Comparison of ENCODE assay signal across 13 mouse cellular contexts in genomic region chrX:161723391-161723808, GRCm38 (mm10). TPM values are rescaled to one million over a fixed set of nuclear protein-coding genes. Genes with fewer than 3 reads are reported as not detected.
DNase-seq lines count a peak whose midpoint lies in the region; ATAC-seq and TF ChIP-seq lines count a peak whose summit lies in the region.
"Had no signal": no experiment of that assay in that cellular context is flagged by ENCODE, and none has a peak within 500 bp of the region (broad histone marks: within the 10 kb centered on the region; RNA-seq: fewer than 3 reads in every experiment).

No protein-coding gene starts in this region.

- WGBS in hindbrain, embryonic 14.5 days = 22% methylated on average over 9 of the region's 9 CpGs
- WGBS in hindbrain, embryonic 12.5 days = 22% methylated on average over 9 of the region's 9 CpGs
- WGBS in stomach, embryonic 16.5 days = 15% methylated on average over 9 of the region's 9 CpGs
- 26% methylated on average over 9 of the region's 9 CpGs for WGBS in stomach, postnatal 0 days

- peak; percentile 21; the same call in 1 of the 2 replicates for ATAC-seq in hindbrain, embryonic 14.5 days (ENCODE audit: low FRiP score)
- no peak for ATAC-seq in hindbrain, embryonic 12.5 days (ENCODE audit: low FRiP score)
- no peak for ATAC-seq in stomach, embryonic 16.5 days (ENCODE audit: insufficient read depth, low FRiP score)
- ATAC-seq in stomach, postnatal 0 days (ENCODE audit: low FRiP score, low TSS enrichment) = no peak

- H3K9ac ChIP-seq in hindbrain, embryonic 14.5 days = peak overlapping the region; percentile 39
- no peak overlapping the region for H3K9ac ChIP-seq in hindbrain, embryonic 12.5 days
- H3K9ac ChIP-seq in stomach, embryonic 16.5 days (ENCODE audit: low read length) = no peak overlapping the region
- H3K9ac ChIP-seq in stomach, postnatal 0 days (ENCODE audit: low read length) = no peak overlapping the region

- no peak overlapping the region for H3K4me3 ChIP-seq in hindbrain, embryonic 14.5 days (replicated peaks; ENCODE audit: low read length)
- no peak overlapping the region for H3K4me3 ChIP-seq in hindbrain, embryonic 12.5 days
- no peak overlapping the region for H3K4me3 ChIP-seq in stomach, embryonic 16.5 days (replicated peaks; ENCODE audit: low read length)
- no peak overlapping the region for H3K4me3 ChIP-seq in stomach, postnatal 0 days (ENCODE audit: low read depth, low read length)
- H3K4me3 ChIP-seq: embryonic facial prominence, embryonic 10.5 days had no signal

- peaks cover 22% of the 10 kb centered on the region for H3K4me1 ChIP-seq in hindbrain, embryonic 14.5 days (replicated peaks; ENCODE audit: control insufficient read depth, insufficient read depth, low read length)
- no peaks in the 10 kb centered on the region; the same call in 1 of the 2 replicates for H3K4me1 ChIP-seq in hindbrain, embryonic 12.5 days
- 0 out of 2 replicates have a peak, but pooled peaks cover 3% of the 10 kb centered on the region for H3K4me1 ChIP-seq in stomach, embryonic 16.5 days (ENCODE audit: control insufficient read depth, insufficient read depth, low read length)
- H3K4me1 ChIP-seq in stomach, postnatal 0 days (replicated peaks; ENCODE audit: control insufficient read depth, insufficient read depth) = no peaks in the 10 kb centered on the region
- H3K4me1 ChIP-seq: embryonic facial prominence, embryonic 10.5 days had no signal

- no peaks in the 10 kb centered on the region for H3K36me3 ChIP-seq in hindbrain, embryonic 14.5 days (replicated peaks; ENCODE audit: control insufficient read depth, insufficient read depth)
- no peaks in the 10 kb centered on the region for H3K36me3 ChIP-seq in hindbrain, embryonic 12.5 days
- no peaks in the 10 kb centered on the region for H3K36me3 ChIP-seq in stomach, embryonic 16.5 days (ENCODE audit: control insufficient read depth, insufficient read depth, low read length)
- H3K36me3 ChIP-seq in stomach, postnatal 0 days (ENCODE audit: control insufficient read depth, insufficient read depth, low read length) = no peaks in the 10 kb centered on the region
- H3K36me3 ChIP-seq: embryonic facial prominence, embryonic 10.5 days had no signal

- no peak for TF ChIP-seq EP300 in stomach, postnatal 0 days (optimal IDR thresholded peaks at IDR 0.05)

- H3K27me3 ChIP-seq in hindbrain, embryonic 14.5 days (ENCODE audit: control insufficient read depth, insufficient read depth, low read length) = peaks cover 37% of the 10 kb centered on the region
- H3K27me3 ChIP-seq in hindbrain, embryonic 12.5 days = peaks cover 60% of the 10 kb centered on the region
- peaks cover 17% of the 10 kb centered on the region for H3K27me3 ChIP-seq in stomach, embryonic 16.5 days (ENCODE audit: control insufficient read depth, insufficient read depth, low read length)
- no peaks in the 10 kb centered on the region for H3K27me3 ChIP-seq in stomach, postnatal 0 days (ENCODE audit: control insufficient read depth, insufficient read depth, low read length)

- peak overlapping the region; percentile 58 for H3K27ac ChIP-seq in hindbrain, embryonic 14.5 days
- no peak overlapping the region for H3K27ac ChIP-seq in hindbrain, embryonic 12.5 days
- H3K27ac ChIP-seq in stomach, embryonic 16.5 days (ENCODE audit: low read length) = peak overlapping the region; percentile 23; the same call in 1 of the 2 replicates
- H3K27ac ChIP-seq in stomach, postnatal 0 days (replicated peaks) = no peak overlapping the region
- H3K27ac ChIP-seq: embryonic facial prominence, embryonic 10.5 days had no signal

- H3K4me2 ChIP-seq in hindbrain, embryonic 14.5 days (replicated peaks) = peak overlapping the region; percentile 40
- no peak overlapping the region; the same call in 1 of the 2 replicates for H3K4me2 ChIP-seq in hindbrain, embryonic 12.5 days (replicated peaks)
- no peak overlapping the region for H3K4me2 ChIP-seq in stomach, embryonic 16.5 days (ENCODE audit: low read depth, low read length)
- no peak overlapping the region for H3K4me2 ChIP-seq in stomach, postnatal 0 days (replicated peaks; ENCODE audit: low read depth)

- no peaks in the 10 kb centered on the region for H3K9me3 ChIP-seq in hindbrain, embryonic 14.5 days (ENCODE audit: control insufficient read depth, low read length)
- no peaks in the 10 kb centered on the region for H3K9me3 ChIP-seq in hindbrain, embryonic 12.5 days (replicated peaks)
- no peaks in the 10 kb centered on the region for H3K9me3 ChIP-seq in stomach, embryonic 16.5 days (replicated peaks; ENCODE audit: control insufficient read depth, low read length)
- no peaks in the 10 kb centered on the region for H3K9me3 ChIP-seq in stomach, postnatal 0 days (ENCODE audit: control insufficient read depth, low read length)
- H3K9me3 ChIP-seq: embryonic facial prominence, embryonic 10.5 days had no signal

- TF ChIP-seq CTCF in stomach, postnatal 0 days (IDR thresholded peaks at IDR 0.05; ENCODE audit: low read depth) = no peak

- no peak for DNase-seq in hindbrain, embryonic 14.5 days (ENCODE audit: low spot score)
- DNase-seq in stomach, postnatal 0 days (ENCODE audit: low spot score) = no peak
- DNase-seq in kidney, postnatal 10 days = peak; percentile 37
- no peak for DNase-seq in adrenal gland, postnatal 14 days
- DNase-seq in thymus, postnatal 25 days = no peak
- no peak for DNase-seq in thymus, postnatal 10 days (ENCODE audit: low spot score in 2 of 2)
- DNase-seq: gastrocnemius, postnatal 14 days; right cerebral cortex, postnatal 14 days; thymus, adult 18-20 months had no signal

RNA-seq across cellular contexts. Expression of gene Rai2, which starts 6.5 kb away (rescaled TPM):
- polyA plus RNA-seq in hindbrain, embryonic 14.5 days (2014; fragmentation: Nextera tagmentation; extraction: Ambion mirVana) = 22.3 and 23.5 TPM in 2 replicates
- polyA plus RNA-seq in hindbrain, embryonic 12.5 days (2016; fragmentation: Nextera tagmentation; extraction: Ambion mirVana) = 10.1 and 12.5 TPM in 2 replicates
- polyA plus RNA-seq in stomach, embryonic 16.5 days (2015; fragmentation: Nextera tagmentation; extraction: Ambion mirVana) = 10.3 and 10.6 TPM in 2 replicates
- 4.6 TPM in 2 replicates for polyA plus RNA-seq in stomach, postnatal 0 days (2015; fragmentation: Nextera tagmentation; extraction: Ambion mirVana)
- 17.0 and 17.6 TPM in 2 replicates for total RNA-seq in adrenal gland, postnatal 14 days (2021)
- total RNA-seq: megakaryocyte, adult 5-6 weeks had no signal

Comparison
In these comparisons a context has a peak if more than half of its experiments do, and no peak if none do; other contexts are left out.
1. H3K27ac ChIP-seq: peak in hindbrain, embryonic 14.5 days (single experiment) and stomach, embryonic 16.5 days (single experiment); none in hindbrain, embryonic 12.5 days (single experiment) and stomach, postnatal 0 days (single experiment).